Comparison of ENCODE assay signal across 8 mouse cellular contexts in genomic region chr5:32747650-32748375, GRCm38 (mm10). TPM values are rescaled to one million over a fixed set of nuclear protein-coding genes. Genes with fewer than 3 reads are reported as not detected.
A peak's percentile ranks its signal among the peaks of the same experiment; 100 is the strongest.
DNase-seq lines count a peak whose midpoint lies in the region; TF ChIP-seq lines count a peak whose summit lies in the region.

No protein-coding gene starts in this region.

- no peaks in the 10 kb centered on the region for H3K27me3 ChIP-seq in heart, adult 2 months (ENCODE audit: control insufficient read depth, insufficient read depth, low read length)

- TF ChIP-seq POLR2A in cortical plate, adult 2 months (IDR thresholded peaks at IDR 0.05; ENCODE audit: extremely low read depth, insufficient read depth, low read length), result no peak
- no peak for TF ChIP-seq POLR2A in heart, adult 2 months (IDR thresholded peaks at IDR 0.05; ENCODE audit: insufficient read depth, low read depth, low read length)

- no peaks in the 10 kb centered on the region for H3K36me3 ChIP-seq in heart, adult 2 months (ENCODE audit: control insufficient read depth, insufficient read depth, low read length)

- intact Hi-C loops in heart, adult 2 months (cut with DNase I), result loop anchor here (1.0 to 2.0 kb wide), 3 partner anchors 32 to 159 kb away; partner anchors contain the start of gene Pisd

- no peaks in the 10 kb centered on the region for H3K79me2 ChIP-seq in heart, adult 2 months (replicated peaks; ENCODE audit: control insufficient read depth, insufficient read depth, low read length)

- TF ChIP-seq EP300 in heart, adult 2 months (IDR thresholded peaks at IDR 0.05; ENCODE audit: insufficient read depth, low read depth, low read length), result peak; percentile 72; the same call in 1 of the 2 replicates

- H3K4me3 ChIP-seq in cortical plate, adult 2 months (ENCODE audit: insufficient read depth, low read length), result no peak overlapping the region
- no peak overlapping the region for H3K4me3 ChIP-seq in heart, adult 2 months

- peaks cover 3% of the 10 kb centered on the region; the same call in 1 of the 2 replicates for H3K4me1 ChIP-seq in cortical plate, adult 2 months (ENCODE audit: control insufficient read depth, insufficient read depth, low read length)
- peaks cover 8% of the 10 kb centered on the region for H3K4me1 ChIP-seq in heart, adult 2 months (ENCODE audit: control insufficient read depth, insufficient read depth, low read length)

- H3K27ac ChIP-seq in cortical plate, adult 2 months (ENCODE audit: insufficient read depth, low read length), result no peak overlapping the region
- H3K27ac ChIP-seq in heart, adult 2 months, result peak overlapping the region; percentile 88; the same call in 1 of the 2 replicates

- WGBS in heart, adult 2 months, result 59% methylated on average over 6 of the region's 6 CpGs

- peak; percentile 88 for TF ChIP-seq CTCF in cortical plate, adult 2 months (IDR thresholded peaks at IDR 0.05; ENCODE audit: extremely low read depth, insufficient read depth, low read length)
- peak; percentile 97; the same call in 1 of the 2 replicates for TF ChIP-seq CTCF in heart, adult 2 months (IDR thresholded peaks at IDR 0.05)

- peak; percentile 56 to 57 for DNase-seq in left cerebral cortex, adult 18-20 months (ENCODE audit: low spot score in 2 of 2)
- DNase-seq in left cerebral cortex, adult 11 months (ENCODE audit: low spot score), result no peak
- peak; percentile 71 for DNase-seq in ZHBTc4 (ENCODE audit: low read depth, low spot score)
- DNase-seq in heart, adult 2 months, result peak; percentile 59 to 64
- peak; percentile 59 to 72 for DNase-seq in kidney, postnatal 4 days
- peak; percentile 68 for DNase-seq in lung, postnatal 14 days
- peak; percentile 51 for DNase-seq in skeletal muscle tissue, adult 2 months (ENCODE audit: low read depth, low spot score)

- H3K9ac ChIP-seq in heart, adult 2 months (ENCODE audit: low read depth, low read length), result no peak overlapping the region

RNA-seq across cellular contexts. Expression of gene Pisd, which starts 37.6 kb away (rescaled TPM):
- 10 to 100 TPM; 61.4 to 65.8 TPM for total RNA-seq in left cerebral cortex, adult 18-20 months (2021)
- 81.8 and 87.4 TPM in 2 replicates for polyA plus RNA-seq in cortical plate, adult 2 months (2012; rRNA removed)
- 10 to 100 TPM; 23.4 to 29.4 TPM for total RNA-seq in heart, adult 2 months (2021)
- 39.9 and 48.3 TPM in 2 replicates for polyA plus RNA-seq in heart, adult 2 months (2012; rRNA removed)
